9 mouse cellular contexts compared by ENCODE assay signal in the genomic region with DNA sequence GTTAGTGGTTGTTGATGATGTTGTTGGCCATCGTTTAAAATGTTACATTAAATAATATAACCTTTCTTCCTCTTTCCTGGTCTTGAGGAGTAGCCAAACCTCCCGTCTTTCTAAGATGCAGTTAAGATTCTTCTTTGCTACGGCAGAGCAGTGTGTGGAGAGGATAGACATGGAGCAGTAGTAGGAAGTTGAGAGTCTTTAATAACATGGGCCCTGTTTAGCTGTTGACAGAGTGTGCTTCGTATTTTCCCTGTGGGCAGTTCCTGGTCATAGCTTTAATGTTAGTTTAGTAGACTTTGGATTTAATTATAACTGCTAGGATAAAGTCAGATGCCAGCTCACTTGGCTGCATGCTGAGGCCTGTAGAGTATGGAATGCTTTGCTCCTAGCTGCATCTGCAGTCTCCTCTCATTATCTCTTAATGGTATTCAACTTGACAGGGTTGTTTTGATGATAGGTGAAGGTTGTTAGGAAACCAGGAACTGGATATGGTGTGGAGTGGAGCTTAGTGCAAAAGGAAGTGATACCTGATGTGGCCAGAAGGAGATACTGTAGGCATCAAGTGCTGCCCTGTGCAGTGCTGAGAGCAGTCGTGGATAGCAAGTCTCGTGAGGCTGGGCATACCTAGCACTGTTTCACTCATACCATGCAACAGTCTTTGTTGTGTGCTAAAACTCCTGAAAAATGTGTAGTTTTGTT.
DNase-seq lines count a peak whose midpoint lies in the region; ATAC-seq lines count a peak whose summit lies in the region.
"Had no signal": no experiment of that assay in that cellular context is flagged by ENCODE, and none has a peak within 500 bp of the region (broad histone marks: within the 10 kb centered on the region; RNA-seq: fewer than 3 reads in every experiment).

No protein-coding gene starts in this region.

- peaks cover 59% of the 10 kb centered on the region for H3K4me1 ChIP-seq in heart, embryonic 10.5 days
- H3K4me1 ChIP-seq in forebrain, embryonic 11.5 days (replicated peaks; ENCODE audit: control insufficient read depth, insufficient read depth, low read length), result peaks cover 14% of the 10 kb centered on the region

- no peak overlapping the region for H3K9ac ChIP-seq in forebrain, embryonic 11.5 days (ENCODE audit: low read length)

- peak; percentile 64 for DNase-seq in embryo, embryonic 10 days (ENCODE audit: low spot score)
- no peak for DNase-seq in embryo, embryonic 11 days
- peak; percentile 56 to 62 for DNase-seq in B cell, adult 2 months
- DNase-seq in heart, embryonic 10.5 days (ENCODE audit: low spot score), result peak; percentile 81
- peak; percentile 33 for DNase-seq in lung, postnatal 10 days
- no peak for DNase-seq in gastrocnemius, postnatal 36 days
- DNase-seq in adrenal gland, postnatal 4 days (ENCODE audit: low spot score in 2 of 2), result no peak
- no peak for DNase-seq in forebrain, embryonic 11.5 days (ENCODE audit: low spot score)

- no peaks in the 10 kb centered on the region for H3K9me3 ChIP-seq in heart, embryonic 10.5 days
- H3K9me3 ChIP-seq in forebrain, embryonic 11.5 days (ENCODE audit: control insufficient read depth, low read length), result no peaks in the 10 kb centered on the region

- no peak for ATAC-seq in forebrain, embryonic 11.5 days (replicated peaks; ENCODE audit: low FRiP score)

- H3K36me3 ChIP-seq in heart, embryonic 10.5 days, result no peaks in the 10 kb centered on the region
- H3K36me3 ChIP-seq in forebrain, embryonic 11.5 days (ENCODE audit: control insufficient read depth, insufficient read depth, low read length), result no peaks in the 10 kb centered on the region

- peak overlapping the region; percentile 50; the same call in 1 of the 2 replicates for H3K27ac ChIP-seq in heart, embryonic 10.5 days
- H3K27ac ChIP-seq in forebrain, embryonic 11.5 days (ENCODE audit: low read depth, low read length), result no peak overlapping the region
- H3K27ac ChIP-seq: macrophage had no signal

- H3K4me3 ChIP-seq in heart, embryonic 10.5 days, result 0 out of 2 replicates have a peak overlapping the region, but pooled peaks have one; percentile 6
- H3K4me3 ChIP-seq in forebrain, embryonic 11.5 days (ENCODE audit: low read depth, low read length), result no peak overlapping the region

- H3K27me3 ChIP-seq in heart, embryonic 10.5 days (ENCODE audit: insufficient read depth, poor library complexity, severe bottlenecking), result no peaks in the 10 kb centered on the region
- no peaks in the 10 kb centered on the region for H3K27me3 ChIP-seq in forebrain, embryonic 11.5 days (ENCODE audit: control insufficient read depth, insufficient read depth, low read length)

- intact Hi-C loops in gastrocnemius, postnatal 36 days (cut with DNase I), result no loop called here

- H3K4me2 ChIP-seq in forebrain, embryonic 11.5 days (ENCODE audit: low read depth, low read length, severe bottlenecking), result no peak overlapping the region

- WGBS in heart, embryonic 10.5 days, result 22% methylated on average over 6 of the region's 6 CpGs
- WGBS in forebrain, embryonic 11.5 days, result 77% methylated on average over 6 of the region's 6 CpGs

Comparison
In these comparisons a context has a peak if more than half of its experiments do, and no peak if none do; other contexts are left out.
1. DNase-seq: peak in embryo, embryonic 10 days (single experiment), B cell, adult 2 months (2 of 2), heart, embryonic 10.5 days (single experiment) and lung, postnatal 10 days (single experiment); none in embryo, embryonic 11 days (single experiment), gastrocnemius, postnatal 36 days (0 of 2), adrenal gland, postnatal 4 days (0 of 2) and forebrain, embryonic 11.5 days (single experiment).